Mouse (Mus musculus) adrenal gland, adult 8-10 months (tissue): Measurements from ENCODE around the gene Tsfm. TPM values are rescaled to one million over a fixed set of nuclear protein-coding genes. Genes with fewer than 3 reads are reported as not detected.
"Not testable (repeated sequence)": the region's sequence is repeated elsewhere in the genome, so short reads cannot be mapped to it uniquely, and the experiment has no call there.

Source experiments
- DNase-seq: peaks from one replicate; pipeline ENCODE4 v3.0.0; 2022
- total RNA-seq, 4 experiments: library from RNA; stranded (reverse); gene quantifications; 2 replicates each; pipeline ENCODE4 v1.2.4; 2022

The Tsfm gene
- total RNA-seq, 4 experiments from 2014 or later = 67.1 to 71.5 (median 68.1) TPM

GRCm38 (mm10) chr10:127063913-127064870, 33.6 kb upstream of the Tsfm start:
- no peak for DNase-seq

- DNase-seq = peak; percentile 98
Measured at GRCm38 (mm10) chr10:127063239-127063872, 32.7 kb upstream of the Tsfm start, which contains the start of gene Cdk4. Cdk4 (plus strand) TSS chr10:127063534.

GRCm38 (mm10) chr10:127062503-127062902, 31.9 kb upstream of the Tsfm start:
- no peak for DNase-seq

- not testable (repeated sequence) for DNase-seq
Measured at GRCm38 (mm10) chr10:127062101-127062500, 31.5 kb upstream of the Tsfm start.

- no peak for DNase-seq
Measured at GRCm38 (mm10) chr10:127061513-127061912, 30.9 kb upstream of the Tsfm start.

- no peak for DNase-seq
Measured at GRCm38 (mm10) chr10:127061085-127061484, 30.4 kb upstream of the Tsfm start.

- peak; percentile 81 for DNase-seq
Measured at GRCm38 (mm10) chr10:127059968-127060916, 29.6 kb upstream of the Tsfm start, which contains the start of gene March9. March9 (minus strand) TSS chr10:127060184.

- DNase-seq = no peak
Measured at GRCm38 (mm10) chr10:127059174-127059967, 28.7 kb upstream of the Tsfm start.

GRCm38 (mm10) chr10:127058708-127059107, 28.1 kb upstream of the Tsfm start:
- DNase-seq = no peak

GRCm38 (mm10) chr10:127058161-127058560, 27.5 kb upstream of the Tsfm start:
- DNase-seq = no peak

- DNase-seq = no peak
Measured at GRCm38 (mm10) chr10:127056490-127056889, 25.9 kb upstream of the Tsfm start.

GRCm38 (mm10) chr10:127055406-127055805, 24.8 kb upstream of the Tsfm start:
- DNase-seq = no peak

- no peak for DNase-seq
Measured at GRCm38 (mm10) chr10:127054646-127055045, 24.0 kb upstream of the Tsfm start.

- DNase-seq = no peak
Measured at GRCm38 (mm10) chr10:127050119-127050474, 19.5 kb upstream of the Tsfm start.

- DNase-seq = no peak
Measured at GRCm38 (mm10) chr10:127049395-127050118, 18.9 kb upstream of the Tsfm start.

- DNase-seq = no peak
Measured at GRCm38 (mm10) chr10:127048608-127049394, 18.2 kb upstream of the Tsfm start.

GRCm38 (mm10) chr10:127047954-127048353, 17.3 kb upstream of the Tsfm start, which contains the start of gene Cyp27b1:
Cyp27b1 (plus strand) TSS chr10:127048250.
- no peak for DNase-seq

GRCm38 (mm10) chr10:127043187-127043586, 12.5 kb upstream of the Tsfm start:
- no peak for DNase-seq

GRCm38 (mm10) chr10:127042468-127043115, 12.0 kb upstream of the Tsfm start:
- no peak for DNase-seq
